Mouse (Mus musculus) hindbrain, embryonic 16.5 days (tissue): ENCODE data around the gene Kdm5c. TPM values are rescaled to one million over a fixed set of nuclear protein-coding genes. Genes with fewer than 3 reads are reported as not detected.

Experiments
- ATAC-seq: fragments of 200-750 bp; cut with Nextera tagmentation; 2 replicates; pipeline ENCODE4 v1.8.0; 2017; ENCODE audit warnings: moderate TSS enrichment, moderate library complexity
- H3K27ac ChIP-seq: fragments of 300-500 bp; sonication (generic); 2 replicates; pipeline ENCODE4 v1.5.1; 2014; ENCODE audit warnings: low read depth, mild to moderate bottlenecking, control low read depth, low read length, moderate library complexity
- H3K27me3 ChIP-seq: fragments of 300-500 bp; sonication (generic); replicated peaks from 2 replicates; pipeline ENCODE4 v1.6.1; 2014; ENCODE audit warnings: low read length; ENCODE audit not compliant: control insufficient read depth, insufficient read depth
- H3K36me3 ChIP-seq: fragments of 300-500 bp; sonication (generic); 2 replicates; pipeline ENCODE4 v1.6.1; 2014; ENCODE audit warnings: mild to moderate bottlenecking, low read length, moderate library complexity, mixed read lengths; ENCODE audit not compliant: control insufficient read depth, insufficient read depth
- H3K4me1 ChIP-seq: fragments of 300-500 bp; sonication (generic); 2 replicates; pipeline ENCODE4 v1.6.1; 2014; ENCODE audit warnings: low read depth, low read length; ENCODE audit not compliant: control insufficient read depth, insufficient read depth
- H3K4me2 ChIP-seq: fragments of 300-500 bp; sonication (generic); 2 replicates; pipeline ENCODE4 v1.6.1; 2014; ENCODE audit warnings: mild to moderate bottlenecking, low read length, control low read depth, moderate library complexity
- H3K4me3 ChIP-seq: fragments of 300-500 bp; sonication (generic); 2 replicates; pipeline ENCODE4 v1.5.1; 2014; ENCODE audit warnings: mild to moderate bottlenecking, low read length, control low read depth, moderate library complexity
- H3K9ac ChIP-seq: fragments of 300-500 bp; sonication (generic); 2 replicates; pipeline ENCODE4 v1.6.1; 2014; ENCODE audit warnings: low read depth, mild to moderate bottlenecking, control low read depth, low read length, moderate library complexity
- H3K9me3 ChIP-seq: fragments of 300-500 bp; sonication (generic); 2 replicates; pipeline ENCODE4 v1.6.1; 2014; ENCODE audit warnings: mild to moderate bottlenecking, low read length, moderate library complexity; ENCODE audit not compliant: control insufficient read depth
- WGBS: fragments of 180-500 bp; shearing (Covaris S2); extraction: QIAGEN DNeasy Blood & Tissue Kit; methylation state at CpG from one replicate; pipeline ENCODE4 v1.1.7; 2014; 5-methylcytosine and 5-hydroxymethylcytosine counted together
- polyA plus RNA-seq: library from polyadenylated mRNA; unstranded; fragments of >200 nt; fragmentation: Nextera tagmentation; extraction: Ambion mirVana; gene quantifications from 2 replicates; pipeline ENCODE4 v1.2.1, GENCODE M21; 2015

The Kdm5c gene
- polyA plus RNA-seq = 23.6 and 34.0 TPM in 2 replicates

- H3K9me3 ChIP-seq = no peaks in the 10 kb centered on the region
- peak within 1 kb of the TSS; percentile 88 for H3K9ac ChIP-seq
- peak within 1 kb of the TSS; percentile 83 for H3K4me2 ChIP-seq
- H3K4me3 ChIP-seq = peak within 1 kb of the TSS; percentile 94
- H3K36me3 ChIP-seq = no peaks in the 10 kb centered on the region
- WGBS = under 1% methylated on average over 52 of the region's 69 CpGs
- no peaks in the 10 kb centered on the region for H3K27me3 ChIP-seq
- peak; percentile 98 for ATAC-seq
- peak within 1 kb of the TSS; percentile 77 for H3K27ac ChIP-seq
- H3K4me1 ChIP-seq = peaks cover 13% of the 10 kb centered on the region
Observed at GRCm38 (mm10) chrX:152232781-152233763, at the start of gene Kdm5c. Kdm5c (plus strand) TSS chrX:152233020.

DNA sequence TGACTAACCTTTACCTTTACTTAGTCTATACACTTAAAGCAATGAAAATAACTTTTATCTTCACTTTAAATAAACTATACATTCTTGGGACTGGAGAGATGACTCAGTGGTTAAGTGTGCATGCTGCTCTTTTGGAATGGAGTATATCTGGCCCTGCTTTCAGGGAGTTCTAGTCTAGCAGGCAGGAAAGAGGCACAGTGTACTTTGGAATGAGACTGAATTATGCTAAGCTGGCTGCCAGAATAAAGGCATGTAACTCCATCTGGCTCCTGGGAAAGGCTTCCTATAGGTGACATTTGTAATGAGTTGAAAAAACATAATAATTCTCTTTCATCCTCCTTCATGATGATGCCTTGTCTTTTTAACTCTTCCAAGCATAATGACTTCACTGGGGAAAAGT lies 45.7 kb upstream of the Kdm5c start:
- Histone ChIP-seq H3K9ac (no peak overlapping the region), H3K36me3 (no peaks in the 10 kb centered on the region), H3K9me3 (no peaks in the 10 kb centered on the region; the same call in 1 of the 2 replicates), H3K4me3 (no peak overlapping the region), H3K4me1 (no peaks in the 10 kb centered on the region), H3K4me2 (no peak overlapping the region), H3K27ac (no peak overlapping the region), H3K27me3 (peaks cover 12% of the 10 kb centered on the region)
- ATAC-seq = no peak

DNA sequence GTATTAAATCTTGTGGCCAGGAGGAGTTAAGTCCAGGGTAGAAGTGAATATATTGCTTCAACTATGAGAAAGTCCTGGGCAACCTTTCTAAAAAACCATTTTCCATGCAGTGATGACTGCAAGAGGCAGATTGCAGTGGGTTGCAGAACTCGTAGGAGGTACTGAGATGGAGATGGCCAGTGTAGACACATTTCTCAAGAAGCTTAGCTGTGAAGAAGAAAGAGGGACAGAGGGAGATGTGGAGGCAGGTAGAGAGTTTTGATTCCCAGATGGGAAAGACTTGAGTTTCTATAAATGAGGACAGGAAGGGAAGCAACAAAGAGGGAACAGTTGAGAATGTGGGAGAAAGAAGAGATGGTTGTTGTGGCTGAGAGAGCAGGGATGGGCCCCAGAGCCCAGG lies 41.6 kb upstream of the Kdm5c start:
- no peak overlapping the region for H3K27ac ChIP-seq
- no peak for ATAC-seq
- H3K4me1 ChIP-seq = no peaks in the 10 kb centered on the region
- no peaks in the 10 kb centered on the region for H3K36me3 ChIP-seq
- H3K9ac ChIP-seq = no peak overlapping the region
- H3K4me3 ChIP-seq = no peak overlapping the region
- WGBS = 79% methylated on average over 1 of the region's 1 CpGs
- no peak overlapping the region for H3K4me2 ChIP-seq
- H3K27me3 ChIP-seq = peaks cover 16% of the 10 kb centered on the region
- no peaks in the 10 kb centered on the region; the same call in 1 of the 2 replicates for H3K9me3 ChIP-seq

- Histone ChIP-seq H3K27ac (peak overlapping the region; percentile 79), H3K36me3 (no peaks in the 10 kb centered on the region), H3K9ac (no peak overlapping the region), H3K4me3 (no peak overlapping the region), H3K4me2 (peak overlapping the region; percentile 32), H3K4me1 (peaks cover 14% of the 10 kb centered on the region), H3K9me3 (no peaks in the 10 kb centered on the region), H3K27me3 (peaks cover 14% of the 10 kb centered on the region; the same call in 1 of the 2 replicates)
- 14% methylated on average over 1 of the region's 1 CpGs for WGBS
- peak; percentile 91 for ATAC-seq
Observed at GRCm38 (mm10) chrX:152197814-152198648, 34.8 kb upstream of the Kdm5c start.

DNA sequence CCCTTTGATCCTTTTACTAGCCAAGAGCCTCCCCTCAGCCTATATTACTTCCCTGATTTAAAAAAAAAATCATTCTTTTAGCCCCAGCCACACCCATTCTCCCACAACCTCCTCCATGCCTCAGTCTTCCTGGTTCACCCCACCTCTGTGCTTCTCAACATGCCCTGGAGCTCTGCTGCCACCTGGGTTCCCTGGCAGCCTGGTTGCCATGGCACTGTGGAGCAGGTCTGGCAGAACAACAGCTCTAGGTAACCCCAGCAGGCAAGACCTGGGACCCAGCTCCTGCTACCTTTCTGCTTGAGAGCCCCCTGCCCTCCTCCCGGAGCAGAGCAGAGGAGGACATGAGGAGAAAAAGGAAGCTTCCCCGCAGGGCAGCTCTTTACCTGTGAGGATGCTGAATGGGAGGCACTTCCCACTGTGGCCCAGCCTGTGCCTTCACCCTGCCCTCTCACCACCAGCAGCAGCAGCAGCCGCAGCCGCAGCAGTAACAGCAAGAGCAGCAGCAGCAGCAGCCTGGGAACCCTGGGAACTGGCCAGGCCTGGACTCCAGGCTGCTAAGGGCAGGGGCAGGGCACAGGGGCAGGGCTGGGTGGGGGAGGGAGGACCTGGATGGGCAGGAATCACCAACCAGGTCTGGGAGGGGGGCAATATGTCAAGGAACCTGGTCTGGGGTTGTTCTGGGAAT lies 30.9 kb upstream of the Kdm5c start:
- H3K4me1 ChIP-seq = peaks cover 14% of the 10 kb centered on the region
- ATAC-seq = no peak
- no peak overlapping the region for H3K27ac ChIP-seq
- WGBS = 34% methylated on average over 4 of the region's 4 CpGs
- no peaks in the 10 kb centered on the region for H3K9me3 ChIP-seq
- no peaks in the 10 kb centered on the region for H3K36me3 ChIP-seq
- H3K4me2 ChIP-seq = no peak overlapping the region
- peaks cover 13% of the 10 kb centered on the region for H3K27me3 ChIP-seq
- no peak overlapping the region for H3K4me3 ChIP-seq
- H3K9ac ChIP-seq = no peak overlapping the region

DNA sequence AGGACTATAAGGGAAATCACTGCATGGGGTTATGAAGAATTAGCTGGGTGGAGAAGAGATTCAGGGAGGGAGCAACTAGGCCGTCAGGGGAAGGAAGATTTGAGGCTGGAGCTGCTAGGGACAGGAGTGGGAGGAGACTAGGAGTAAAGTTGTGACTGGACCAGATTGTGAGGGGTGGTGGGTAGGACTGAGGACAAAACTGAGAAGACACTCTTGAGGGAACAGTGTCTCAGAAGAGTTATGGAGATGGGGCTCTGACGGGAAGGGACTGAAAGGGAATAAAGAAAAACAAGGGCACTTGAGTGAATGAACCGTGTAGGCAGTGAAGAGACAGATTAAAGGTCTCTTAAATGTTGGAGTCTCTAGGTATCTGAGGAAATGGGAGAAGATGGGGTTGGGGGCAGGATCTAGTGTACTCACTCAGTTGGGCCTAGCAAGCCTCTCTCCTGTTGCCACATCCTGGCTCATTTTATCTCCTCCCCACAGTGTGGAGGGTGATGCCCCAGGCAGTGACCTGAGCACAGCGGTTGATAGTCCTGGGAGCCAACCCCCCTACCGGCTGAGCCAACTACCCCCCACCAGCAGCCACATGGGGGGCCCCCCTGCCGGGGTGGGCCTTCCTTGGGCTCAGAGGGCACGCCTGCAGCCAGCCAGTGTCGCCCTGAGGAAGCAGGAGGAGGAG lies 30.3 kb upstream of the Kdm5c start:
- 39% methylated on average over 8 of the region's 8 CpGs for WGBS
- H3K27me3 ChIP-seq = peaks cover 13% of the 10 kb centered on the region
- ATAC-seq = no peak
- no peak overlapping the region for H3K27ac ChIP-seq
- H3K36me3 ChIP-seq = no peaks in the 10 kb centered on the region
- no peaks in the 10 kb centered on the region for H3K9me3 ChIP-seq
- peaks cover 14% of the 10 kb centered on the region for H3K4me1 ChIP-seq
- H3K4me3 ChIP-seq = no peak overlapping the region
- H3K4me2 ChIP-seq = no peak overlapping the region
- no peak overlapping the region for H3K9ac ChIP-seq

DNA sequence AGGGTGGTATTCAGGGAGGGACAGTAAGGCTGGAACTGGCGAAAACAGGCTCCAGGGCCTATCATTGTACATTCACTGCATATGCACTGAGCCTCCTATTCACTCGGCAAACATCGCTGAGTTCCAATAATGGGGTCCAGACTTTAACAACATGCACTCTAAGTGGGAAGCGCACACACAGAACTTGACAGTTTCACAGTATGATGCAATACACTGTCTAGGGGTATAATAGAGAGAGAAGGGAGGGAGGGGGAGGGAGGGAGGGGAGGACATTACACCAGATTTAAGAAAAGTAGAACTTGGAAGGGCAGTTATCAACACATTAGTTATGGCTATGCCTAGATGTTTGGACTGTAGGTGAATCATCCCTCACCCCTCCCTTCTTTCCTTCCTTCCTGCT lies 29.6 kb upstream of the Kdm5c start:
- no peaks in the 10 kb centered on the region for H3K36me3 ChIP-seq
- H3K4me3 ChIP-seq = no peak overlapping the region
- H3K27ac ChIP-seq = no peak overlapping the region
- no peak overlapping the region for H3K4me2 ChIP-seq
- WGBS = 58% methylated on average over 4 of the region's 4 CpGs
- peaks cover 8% of the 10 kb centered on the region for H3K4me1 ChIP-seq
- no peak for ATAC-seq
- H3K27me3 ChIP-seq = peaks cover 13% of the 10 kb centered on the region
- H3K9ac ChIP-seq = no peak overlapping the region
- no peaks in the 10 kb centered on the region for H3K9me3 ChIP-seq

DNA sequence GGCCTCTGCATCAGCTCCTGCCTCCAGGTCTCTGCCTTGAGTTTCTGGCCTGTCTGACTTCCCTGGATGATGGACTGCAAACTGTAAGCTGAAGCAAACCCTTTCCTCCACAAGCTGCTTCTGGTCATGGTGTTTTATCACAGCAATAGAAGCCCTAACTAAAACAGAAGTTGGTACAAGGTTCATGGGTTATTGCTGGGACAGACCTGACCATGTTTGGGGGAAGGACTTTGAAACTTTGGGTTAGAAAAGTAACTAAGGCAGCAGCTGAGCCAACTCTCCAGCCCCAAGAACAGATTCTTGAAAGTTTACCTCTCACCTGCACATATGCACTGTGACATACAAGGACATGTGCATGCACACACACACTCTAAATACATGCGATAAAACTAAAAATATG lies 27.3 kb upstream of the Kdm5c start:
- WGBS = 100% methylated on average over 1 of the region's 1 CpGs
- Histone ChIP-seq H3K9ac (no peak overlapping the region), H3K36me3 (no peaks in the 10 kb centered on the region), H3K4me2 (no peak overlapping the region), H3K27ac (no peak overlapping the region), H3K4me3 (no peak overlapping the region), H3K9me3 (no peaks in the 10 kb centered on the region), H3K4me1 (peaks cover 4% of the 10 kb centered on the region; the same call in 1 of the 2 replicates), H3K27me3 (peaks cover 26% of the 10 kb centered on the region)
- no peak for ATAC-seq
